Mouse (Mus musculus): Measurements from ENCODE around the gene Rasl2-9. TPM values are rescaled to one million over a fixed set of nuclear protein-coding genes. Genes with fewer than 3 reads are reported as not detected.
"Not testable (repeated sequence)": the region's sequence is repeated elsewhere in the genome, so short reads cannot be mapped to it uniquely, and the experiment has no call there.

The Rasl2-9 gene
- polyA plus RNA-seq, 1 experiment = 1.3 TPM

DNA sequence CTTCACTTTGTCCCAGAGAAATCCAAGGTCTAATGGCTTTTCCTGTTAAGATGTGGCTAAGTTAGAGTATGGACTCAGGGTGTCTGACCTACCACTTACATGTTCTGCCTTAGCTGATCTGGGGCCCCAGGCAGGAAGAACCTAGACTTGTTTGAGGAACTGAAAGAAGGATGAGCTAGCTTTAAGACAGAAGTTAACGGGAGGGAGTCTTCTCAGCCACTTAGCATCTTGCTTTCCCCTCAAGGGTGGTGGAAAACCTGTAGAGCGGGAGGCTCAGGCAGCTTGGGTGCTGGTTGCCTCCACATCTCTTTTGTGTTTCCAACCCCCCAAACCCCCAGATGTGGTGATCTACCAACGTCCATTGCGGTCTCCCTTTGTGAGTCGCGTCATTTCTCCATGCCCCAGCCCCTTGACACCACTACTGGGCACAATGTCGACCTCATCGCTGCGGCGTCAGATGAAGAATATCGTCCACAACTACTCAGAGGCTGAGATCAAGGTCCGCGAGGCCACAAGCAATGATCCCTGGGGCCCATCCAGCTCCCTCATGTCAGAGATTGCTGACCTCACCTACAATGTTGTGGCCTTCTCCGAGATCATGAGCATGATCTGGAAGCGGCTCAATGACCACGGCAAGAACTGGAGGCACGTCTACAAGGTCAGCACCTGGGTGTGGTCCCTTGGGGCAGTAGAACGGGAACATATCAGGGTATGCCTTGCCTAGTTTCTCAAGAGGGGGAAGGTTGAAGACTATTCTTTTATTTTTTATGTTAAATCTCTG, 42.2 kb downstream of the Rasl2-9 start:
- no peak for TF ChIP-seq EP300 (IDR thresholded peaks at IDR 0.05; ENCODE audit: insufficient read depth, low read depth, low read length)
- no peak for TF ChIP-seq CTCF (IDR thresholded peaks at IDR 0.05; ENCODE audit: low read depth, low read length)
- TF ChIP-seq POLR2A (IDR thresholded peaks at IDR 0.05; ENCODE audit: insufficient read depth, low read length) = no peak
- Histone ChIP-seq H3K27me3 (ENCODE audit: control insufficient read depth, insufficient read depth, low read length, poor library complexity, severe bottlenecking) (no peaks in the 10 kb centered on the region), H3K9ac (ENCODE audit: low read depth, poor library complexity, severe bottlenecking) (no peak overlapping the region), H3K4me1 (ENCODE audit: control insufficient read depth, insufficient read depth, low read length) (peaks cover 1% of the 10 kb centered on the region), H3K27ac (ENCODE audit: insufficient read depth, low read length) (no peak overlapping the region), H3K9me3 (replicated peaks; ENCODE audit: control insufficient read depth, insufficient read depth, low read length, poor library complexity, severe bottlenecking) (no peaks in the 10 kb centered on the region), H3K4me3 (ENCODE audit: low read depth, low read length) (no peak overlapping the region), H3K36me3 (ENCODE audit: control insufficient read depth, insufficient read depth, low read length, poor library complexity, severe bottlenecking) (peaks cover 25% of the 10 kb centered on the region)

- Histone ChIP-seq H3K9ac (ENCODE audit: low read depth, poor library complexity, severe bottlenecking) (no peak overlapping the region), H3K4me3 (ENCODE audit: low read depth, low read length) (no peak overlapping the region), H3K9me3 (replicated peaks; ENCODE audit: control insufficient read depth, insufficient read depth, low read length, poor library complexity, severe bottlenecking) (no peaks in the 10 kb centered on the region), H3K27ac (ENCODE audit: insufficient read depth, low read length) (no peak overlapping the region), H3K36me3 (ENCODE audit: control insufficient read depth, insufficient read depth, low read length, poor library complexity, severe bottlenecking) (peaks cover 40% of the 10 kb centered on the region), H3K27me3 (ENCODE audit: control insufficient read depth, insufficient read depth, low read length, poor library complexity, severe bottlenecking) (no peaks in the 10 kb centered on the region), H3K4me1 (ENCODE audit: control insufficient read depth, insufficient read depth, low read length) (peaks cover 1% of the 10 kb centered on the region)
- no peak for TF ChIP-seq EP300 (IDR thresholded peaks at IDR 0.05; ENCODE audit: insufficient read depth, low read depth, low read length)
- TF ChIP-seq CTCF (IDR thresholded peaks at IDR 0.05; ENCODE audit: low read depth, low read length) = no peak
- TF ChIP-seq POLR2A (IDR thresholded peaks at IDR 0.05; ENCODE audit: insufficient read depth, low read length) = no peak
Measured at GRCm38 (mm10) chr7:5081939-5082338, 43.8 kb downstream of the Rasl2-9 start.

- H3K27me3 ChIP-seq (ENCODE audit: control insufficient read depth, insufficient read depth, low read length, poor library complexity, severe bottlenecking) = no peaks in the 10 kb centered on the region
- H3K9me3 ChIP-seq (replicated peaks; ENCODE audit: control insufficient read depth, insufficient read depth, low read length, poor library complexity, severe bottlenecking) = no peaks in the 10 kb centered on the region
- H3K27ac ChIP-seq (ENCODE audit: insufficient read depth, low read length) = no peak overlapping the region
- peaks cover 1% of the 10 kb centered on the region for H3K4me1 ChIP-seq (ENCODE audit: control insufficient read depth, insufficient read depth, low read length)
- H3K4me3 ChIP-seq (ENCODE audit: low read depth, low read length) = no peak overlapping the region
- peak overlapping the region; percentile 75 for H3K9ac ChIP-seq (ENCODE audit: low read depth, poor library complexity, severe bottlenecking)
- H3K36me3 ChIP-seq (ENCODE audit: control insufficient read depth, insufficient read depth, low read length, poor library complexity, severe bottlenecking) = peaks cover 43% of the 10 kb centered on the region
- TF ChIP-seq POLR2A (IDR thresholded peaks at IDR 0.05; ENCODE audit: insufficient read depth, low read length) = no peak
- no peak for TF ChIP-seq CTCF (IDR thresholded peaks at IDR 0.05; ENCODE audit: low read depth, low read length)
- TF ChIP-seq EP300 (IDR thresholded peaks at IDR 0.05; ENCODE audit: insufficient read depth, low read depth, low read length) = no peak
Measured at GRCm38 (mm10) chr7:5081241-5081640, 44.5 kb downstream of the Rasl2-9 start.

- H3K4me3 ChIP-seq (ENCODE audit: low read depth, low read length) = peak overlapping the region; percentile 93
- H3K9me3 ChIP-seq (replicated peaks; ENCODE audit: control insufficient read depth, insufficient read depth, low read length, poor library complexity, severe bottlenecking) = no peaks in the 10 kb centered on the region
- TF ChIP-seq POLR2A (IDR thresholded peaks at IDR 0.05; ENCODE audit: insufficient read depth, low read length) (no peak), EP300 (IDR thresholded peaks at IDR 0.05; ENCODE audit: insufficient read depth, low read depth, low read length) (no peak), CTCF (IDR thresholded peaks at IDR 0.05; ENCODE audit: low read depth, low read length) (no peak)
- H3K4me1 ChIP-seq (ENCODE audit: control insufficient read depth, insufficient read depth, low read length) = peaks cover 1% of the 10 kb centered on the region
- no peaks in the 10 kb centered on the region for H3K27me3 ChIP-seq (ENCODE audit: control insufficient read depth, insufficient read depth, low read length, poor library complexity, severe bottlenecking)
- peak overlapping the region; percentile 75 for H3K9ac ChIP-seq (ENCODE audit: low read depth, poor library complexity, severe bottlenecking)
- peaks cover 44% of the 10 kb centered on the region for H3K36me3 ChIP-seq (ENCODE audit: control insufficient read depth, insufficient read depth, low read length, poor library complexity, severe bottlenecking)
- H3K27ac ChIP-seq (ENCODE audit: insufficient read depth, low read length) = no peak overlapping the region
Measured at GRCm38 (mm10) chr7:5080815-5081214, 44.9 kb downstream of the Rasl2-9 start.

DNA sequence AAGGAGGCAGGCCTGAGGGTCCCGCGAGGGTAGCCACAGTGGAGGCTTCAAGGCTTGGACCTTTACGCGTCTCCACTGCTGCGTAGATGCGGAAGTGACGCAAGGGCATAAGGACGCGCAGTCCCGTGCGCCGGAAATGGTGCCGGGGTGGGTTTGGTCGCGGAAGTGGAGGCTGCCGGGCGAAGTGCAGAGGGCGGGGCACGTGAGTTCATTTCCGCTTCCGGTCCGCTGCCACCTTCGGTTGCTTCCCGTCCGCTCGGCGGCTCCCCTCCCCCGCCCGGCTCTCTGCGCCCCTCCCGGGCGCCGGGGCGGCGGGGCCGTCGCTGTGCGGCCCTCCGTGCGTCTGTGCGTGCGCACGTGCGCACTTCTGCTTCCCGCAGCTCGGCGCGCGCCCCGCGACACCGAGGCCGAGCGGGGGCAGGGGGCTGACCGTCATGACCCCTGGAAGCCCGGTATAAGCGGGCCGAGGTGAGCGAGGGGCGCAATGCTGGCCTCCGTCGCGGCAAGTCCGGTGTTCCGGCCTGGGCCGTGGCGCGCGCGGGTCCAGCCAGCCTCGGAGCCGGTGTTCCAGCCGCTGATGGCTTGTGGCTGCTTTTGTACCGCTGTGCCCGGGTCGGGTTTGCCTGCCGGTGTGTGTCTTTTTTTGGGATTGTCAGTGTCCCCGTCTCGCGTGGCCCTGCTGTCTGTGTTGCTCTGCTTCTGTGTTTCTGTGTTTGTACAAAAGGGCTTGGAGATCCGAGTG, 45.6 kb downstream of the Rasl2-9 start, which contains the start of gene Epn1:
Epn1 (plus strand) TSS at position 226 of the 742 bp plus-strand sequence.
- Histone ChIP-seq H3K27me3 (ENCODE audit: control insufficient read depth, insufficient read depth, low read length, poor library complexity, severe bottlenecking) (no peaks in the 10 kb centered on the region), H3K9ac (ENCODE audit: low read depth, poor library complexity, severe bottlenecking) (peak within 1 kb of the TSS; percentile 75), H3K27ac (ENCODE audit: insufficient read depth, low read length) (no peak within 1 kb of the TSS), H3K36me3 (ENCODE audit: control insufficient read depth, insufficient read depth, low read length, poor library complexity, severe bottlenecking) (peaks cover 42% of the 10 kb centered on the region), H3K9me3 (replicated peaks; ENCODE audit: control insufficient read depth, insufficient read depth, low read length, poor library complexity, severe bottlenecking) (no peaks in the 10 kb centered on the region), H3K4me3 (ENCODE audit: low read depth, low read length) (peak within 1 kb of the TSS; percentile 93), H3K4me1 (ENCODE audit: control insufficient read depth, insufficient read depth, low read length) (peaks cover 1% of the 10 kb centered on the region)
- no peak for TF ChIP-seq CTCF (IDR thresholded peaks at IDR 0.05; ENCODE audit: low read depth, low read length)
- TF ChIP-seq EP300 (IDR thresholded peaks at IDR 0.05; ENCODE audit: insufficient read depth, low read depth, low read length) = no peak
- no peak for TF ChIP-seq POLR2A (IDR thresholded peaks at IDR 0.05; ENCODE audit: insufficient read depth, low read length)

- H3K27ac ChIP-seq (ENCODE audit: insufficient read depth, low read length); H3K27me3 ChIP-seq (ENCODE audit: control insufficient read depth, insufficient read depth, low read length, poor library complexity, severe bottlenecking); H3K4me1 ChIP-seq (ENCODE audit: control insufficient read depth, insufficient read depth, low read length); H3K9me3 ChIP-seq (replicated peaks; ENCODE audit: control insufficient read depth, insufficient read depth, low read length, poor library complexity, severe bottlenecking): not testable (repeated sequence)
- 0 out of 2 replicates have a peak overlapping the region, but pooled peaks have one; percentile 35 for H3K9ac ChIP-seq (ENCODE audit: low read depth, poor library complexity, severe bottlenecking)
- peaks cover 44% of the 10 kb centered on the region for H3K36me3 ChIP-seq (ENCODE audit: control insufficient read depth, insufficient read depth, low read length, poor library complexity, severe bottlenecking)
- peak overlapping the region; percentile 63 for H3K4me3 ChIP-seq (ENCODE audit: low read depth, low read length)
Measured at GRCm38 (mm10) chr7:5079365-5080009, 46.3 kb downstream of the Rasl2-9 start.
